Mouse (Mus musculus): ENCODE data around the gene Sox2. TPM values are rescaled to one million over a fixed set of nuclear protein-coding genes. Genes with fewer than 3 reads are reported as not detected.
A peak's percentile ranks its signal among the peaks of the same experiment; 100 is the strongest.

Sox2 gene
- total and polyA plus RNA-seq, 2 experiments from 2014 or later = not detected

- 42% methylated on average over 5 of the region's 5 CpGs for WGBS
- H3K36me3 ChIP-seq (replicated peaks; ENCODE audit: control insufficient read depth, insufficient read depth, low read length) = no peaks in the 10 kb centered on the region
- DNase-seq (ENCODE audit: low spot score) (no peak), ATAC-seq (ENCODE audit: insufficient read depth, low read depth) (no peak)
- H3K4me3 ChIP-seq (ENCODE audit: low read depth, low read length) = no peak overlapping the region
- H3K27me3 ChIP-seq (ENCODE audit: control insufficient read depth, insufficient read depth, low read length) = peaks cover 58% of the 10 kb centered on the region
- H3K9me3 ChIP-seq (replicated peaks; ENCODE audit: control insufficient read depth, low read length) = no peaks in the 10 kb centered on the region
- TF ChIP-seq EP300 (IDR thresholded peaks at IDR 0.05; ENCODE audit: low read depth) (no peak), CTCF (IDR thresholded peaks at IDR 0.05; ENCODE audit: low read depth) (no peak)
- 0 out of 2 replicates have a peak, but pooled peaks cover 5% of the 10 kb centered on the region for H3K4me1 ChIP-seq (ENCODE audit: control insufficient read depth, insufficient read depth)
- H3K9ac ChIP-seq (replicated peaks; ENCODE audit: low read depth, low read length) = no peak overlapping the region
- H3K4me2 ChIP-seq (ENCODE audit: low read depth, low read length) = no peak overlapping the region
- H3K27ac ChIP-seq (ENCODE audit: low read depth) = no peak overlapping the region
These were observed 12.7 kb upstream of the Sox2 start for GRCm38 (mm10) chr3:34637481-34637880.

GRCm38 (mm10) chr3:34637926-34638325 is 12.3 kb upstream of the Sox2 start:
- TF ChIP-seq CTCF (IDR thresholded peaks at IDR 0.05; ENCODE audit: low read depth) (no peak), EP300 (IDR thresholded peaks at IDR 0.05; ENCODE audit: low read depth) (no peak)
- H3K9me3 ChIP-seq (replicated peaks; ENCODE audit: control insufficient read depth, low read length) = no peaks in the 10 kb centered on the region
- no peak overlapping the region for H3K4me2 ChIP-seq (ENCODE audit: low read depth, low read length)
- H3K27ac ChIP-seq (ENCODE audit: low read depth) = no peak overlapping the region
- peaks cover 63% of the 10 kb centered on the region for H3K27me3 ChIP-seq (ENCODE audit: control insufficient read depth, insufficient read depth, low read length)
- 48% methylated on average over 5 of the region's 5 CpGs for WGBS
- no peak overlapping the region for H3K4me3 ChIP-seq (ENCODE audit: low read depth, low read length)
- H3K9ac ChIP-seq (replicated peaks; ENCODE audit: low read depth, low read length) = no peak overlapping the region
- H3K36me3 ChIP-seq (replicated peaks; ENCODE audit: control insufficient read depth, insufficient read depth, low read length) = no peaks in the 10 kb centered on the region
- ATAC-seq (ENCODE audit: insufficient read depth, low read depth) (no peak), DNase-seq (ENCODE audit: low spot score) (no peak)
- H3K4me1 ChIP-seq (ENCODE audit: control insufficient read depth, insufficient read depth) = 0 out of 2 replicates have a peak, but pooled peaks cover 8% of the 10 kb centered on the region

- Histone ChIP-seq H3K27ac (ENCODE audit: low read depth) (no peak overlapping the region), H3K4me3 (ENCODE audit: low read depth, low read length) (no peak overlapping the region), H3K4me1 (ENCODE audit: control insufficient read depth, insufficient read depth) (0 out of 2 replicates have a peak, but pooled peaks cover 8% of the 10 kb centered on the region), H3K9me3 (replicated peaks; ENCODE audit: control insufficient read depth, low read length) (no peaks in the 10 kb centered on the region), H3K27me3 (ENCODE audit: control insufficient read depth, insufficient read depth, low read length) (peaks cover 67% of the 10 kb centered on the region), H3K4me2 (ENCODE audit: low read depth, low read length) (no peak overlapping the region), H3K36me3 (replicated peaks; ENCODE audit: control insufficient read depth, insufficient read depth, low read length) (no peaks in the 10 kb centered on the region), H3K9ac (replicated peaks; ENCODE audit: low read depth, low read length) (no peak overlapping the region)
- ATAC-seq (ENCODE audit: insufficient read depth, low read depth) (no peak), DNase-seq (ENCODE audit: low spot score) (no peak)
- TF ChIP-seq CTCF (IDR thresholded peaks at IDR 0.05; ENCODE audit: low read depth) (no peak), EP300 (IDR thresholded peaks at IDR 0.05; ENCODE audit: low read depth) (no peak)
- 10% methylated on average over 13 of the region's 13 CpGs for WGBS
These were observed 11.9 kb upstream of the Sox2 start for GRCm38 (mm10) chr3:34638344-34638743.

- Histone ChIP-seq H3K4me2 (ENCODE audit: low read depth, low read length) (no peak overlapping the region), H3K27me3 (ENCODE audit: control insufficient read depth, insufficient read depth, low read length) (peaks cover 76% of the 10 kb centered on the region), H3K4me1 (ENCODE audit: control insufficient read depth, insufficient read depth) (0 out of 2 replicates have a peak, but pooled peaks cover 8% of the 10 kb centered on the region), H3K27ac (ENCODE audit: low read depth) (no peak overlapping the region), H3K4me3 (ENCODE audit: low read depth, low read length) (no peak overlapping the region), H3K9ac (replicated peaks; ENCODE audit: low read depth, low read length) (no peak overlapping the region), H3K9me3 (replicated peaks; ENCODE audit: control insufficient read depth, low read length) (no peaks in the 10 kb centered on the region), H3K36me3 (replicated peaks; ENCODE audit: control insufficient read depth, insufficient read depth, low read length) (no peaks in the 10 kb centered on the region)
- peak; percentile 47; the same call in 1 of the 2 replicates for ATAC-seq (ENCODE audit: insufficient read depth, low read depth)
- DNase-seq (ENCODE audit: low spot score) = no peak
- TF ChIP-seq EP300 (IDR thresholded peaks at IDR 0.05; ENCODE audit: low read depth) = no peak
- TF ChIP-seq CTCF (IDR thresholded peaks at IDR 0.05; ENCODE audit: low read depth) = peak; percentile 70
- WGBS = 7% methylated on average over 24 of the region's 24 CpGs
These were observed 11.0 kb upstream of the Sox2 start for GRCm38 (mm10) chr3:34639031-34639872.

GRCm38 (mm10) chr3:34639873-34640270 is 10.3 kb upstream of the Sox2 start:
- Histone ChIP-seq H3K4me1 (ENCODE audit: control insufficient read depth, insufficient read depth) (0 out of 2 replicates have a peak, but pooled peaks cover 8% of the 10 kb centered on the region), H3K4me2 (ENCODE audit: low read depth, low read length) (no peak overlapping the region), H3K27me3 (ENCODE audit: control insufficient read depth, insufficient read depth, low read length) (peaks cover 82% of the 10 kb centered on the region), H3K27ac (ENCODE audit: low read depth) (no peak overlapping the region), H3K4me3 (ENCODE audit: low read depth, low read length) (no peak overlapping the region), H3K9ac (replicated peaks; ENCODE audit: low read depth, low read length) (no peak overlapping the region), H3K36me3 (replicated peaks; ENCODE audit: control insufficient read depth, insufficient read depth, low read length) (no peaks in the 10 kb centered on the region), H3K9me3 (replicated peaks; ENCODE audit: control insufficient read depth, low read length) (no peaks in the 10 kb centered on the region)
- no peak for ATAC-seq (ENCODE audit: insufficient read depth, low read depth)
- no peak for DNase-seq (ENCODE audit: low spot score)
- WGBS = 5% methylated on average over 10 of the region's 10 CpGs
- TF ChIP-seq EP300 (IDR thresholded peaks at IDR 0.05; ENCODE audit: low read depth) (no peak), CTCF (IDR thresholded peaks at IDR 0.05; ENCODE audit: low read depth) (no peak)
